Mouse (Mus musculus) 3134 (cell line): ENCODE results near the gene Dio3.

Experiments used
- DNase-seq: peaks from one replicate; pipeline ENCODE4 v3.0.0-alpha.2; 2011; ENCODE audit warnings: low spot score; ENCODE audit not compliant: insufficient read length; ENCODE audit errors: extremely low read depth

Gene Dio3

GRCm38 (mm10) chr12:110278853-110279252, at the start of gene Dio3:
TSS of gene Dio3 (plus strand) at chr12:110279068.
- DNase-seq: no peak

DNA sequence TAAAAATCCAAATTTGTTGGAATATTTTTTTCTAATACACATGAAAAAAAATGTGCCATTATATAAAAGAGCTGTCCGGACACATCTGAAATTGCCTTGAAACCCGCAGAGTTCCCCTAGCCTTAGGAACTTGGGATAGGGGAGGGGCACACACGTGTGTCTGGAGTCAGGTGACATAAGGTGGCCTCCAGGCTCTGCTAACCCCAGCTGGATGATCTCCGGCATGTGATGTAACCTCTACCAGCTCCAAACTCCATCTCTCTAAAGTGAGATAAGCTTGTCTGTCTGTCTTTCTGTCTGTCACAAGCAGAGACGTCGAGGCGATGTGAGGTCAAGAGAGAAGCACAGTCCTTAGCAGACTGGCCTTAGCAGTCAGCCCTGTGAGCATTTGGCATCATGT, 48.6 kb upstream of the Dio3 start:
- DNase-seq: no peak

DNA sequence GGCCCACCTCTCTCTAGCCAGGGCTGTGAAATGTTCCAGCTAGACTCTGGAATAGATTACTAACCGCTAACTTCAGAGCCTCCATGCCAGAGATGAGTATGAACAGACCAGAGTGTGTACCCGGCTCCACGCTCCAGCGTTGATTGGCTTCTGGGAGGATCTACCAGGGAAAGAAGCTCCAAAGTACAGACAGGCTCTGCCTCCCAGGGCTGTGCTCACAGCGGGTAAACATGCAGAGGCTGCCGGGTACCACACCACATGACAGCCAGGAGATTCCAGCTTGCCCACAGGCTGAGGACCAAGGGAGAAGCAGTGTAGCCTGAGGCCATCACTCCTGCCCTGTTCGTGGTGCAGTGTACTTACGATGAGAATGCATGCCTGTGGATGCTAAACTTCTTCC, 48.1 kb upstream of the Dio3 start:
- no peak for DNase-seq

DNA sequence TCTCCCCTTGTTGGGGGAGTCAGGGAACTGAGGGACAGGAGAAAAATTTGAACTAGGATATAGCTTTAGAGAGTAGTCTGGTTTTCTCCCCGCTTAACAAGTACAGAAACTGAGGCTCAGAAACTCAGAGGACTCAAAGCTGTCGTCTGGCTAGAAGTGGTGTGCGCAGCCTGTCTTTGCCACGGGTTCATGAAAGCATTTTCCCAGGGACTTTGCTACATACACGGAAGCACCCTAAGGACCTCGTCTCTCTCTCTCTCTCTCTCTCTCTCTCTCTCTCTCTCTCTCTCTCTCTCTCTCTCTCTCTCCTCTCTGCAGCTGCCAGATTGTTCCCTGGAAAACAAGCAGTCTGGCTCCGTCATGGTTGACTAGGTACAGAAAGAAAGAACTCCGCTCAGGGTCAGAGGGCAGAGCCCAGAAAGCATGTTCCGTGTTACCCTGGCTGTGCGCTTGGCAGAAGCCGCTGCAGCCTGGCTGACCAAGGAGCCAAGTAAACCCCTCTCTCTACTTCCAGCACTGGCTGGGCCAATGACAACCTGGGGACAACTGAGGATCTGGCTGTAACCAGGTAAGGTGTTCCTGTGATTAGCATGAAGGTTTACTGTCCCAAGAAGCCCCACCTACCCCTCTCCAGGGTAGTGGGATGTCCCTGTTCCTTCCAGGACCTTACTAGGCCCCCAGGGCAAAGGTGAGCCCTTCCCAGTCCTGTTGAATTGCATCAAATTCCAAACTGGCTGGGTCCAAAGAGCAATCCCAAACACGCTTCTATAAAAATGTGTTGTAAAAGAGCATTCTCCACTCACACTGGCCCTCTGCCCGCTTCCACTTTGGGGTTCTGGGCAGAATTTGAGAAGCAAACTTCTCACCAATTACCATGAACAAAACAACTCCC, 46.9 kb upstream of the Dio3 start:
- DNase-seq: no peak

GRCm38 (mm10) chr12:110235908-110236307, 43.0 kb upstream of the Dio3 start:
- DNase-seq: no peak

GRCm38 (mm10) chr12:110237046-110237445, 41.8 kb upstream of the Dio3 start:
- DNase-seq: no peak

DNA sequence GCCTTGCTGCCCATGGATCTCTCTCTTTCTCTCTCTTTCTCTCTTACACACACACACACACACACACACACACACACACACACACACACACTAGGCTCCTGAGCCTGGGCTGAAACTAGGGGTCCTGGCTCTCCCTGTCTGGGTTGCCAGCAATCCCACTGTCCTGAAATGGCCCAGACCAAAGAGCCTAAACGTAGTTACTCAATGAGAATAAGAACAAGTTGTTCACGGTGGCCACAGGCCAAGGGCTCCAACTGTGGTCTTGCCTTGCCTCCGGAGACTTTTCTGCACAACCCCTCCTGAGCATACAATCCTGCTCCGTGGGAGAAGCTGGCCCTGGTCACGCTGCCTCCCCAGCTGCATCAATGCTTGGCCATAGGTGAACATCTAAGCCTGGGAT, 39.5 kb upstream of the Dio3 start:
- no peak for DNase-seq

- peak; percentile 56 for DNase-seq
These were observed 34.3 kb upstream of the Dio3 start for GRCm38 (mm10) chr12:110244581-110244980.

DNA sequence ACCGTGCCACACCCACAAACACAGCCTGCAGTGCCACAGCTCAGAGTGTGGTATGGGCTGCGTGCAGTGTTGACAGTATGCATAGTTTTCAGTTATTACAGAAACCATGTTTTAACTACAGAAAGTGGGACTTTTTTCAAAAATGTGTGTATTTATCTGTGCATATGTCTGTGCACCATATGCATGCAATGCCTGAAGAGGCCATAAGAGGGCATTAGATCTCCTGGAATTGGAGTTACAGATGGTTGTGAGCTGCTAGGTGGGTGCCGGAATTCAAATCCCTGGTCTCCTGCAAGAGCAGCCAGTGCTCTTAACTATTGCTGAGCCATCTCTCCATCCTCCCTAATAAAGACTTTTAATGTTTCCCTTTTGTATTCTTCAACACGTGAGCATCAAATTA, 33.4 kb upstream of the Dio3 start:
- DNase-seq: no peak

DNA sequence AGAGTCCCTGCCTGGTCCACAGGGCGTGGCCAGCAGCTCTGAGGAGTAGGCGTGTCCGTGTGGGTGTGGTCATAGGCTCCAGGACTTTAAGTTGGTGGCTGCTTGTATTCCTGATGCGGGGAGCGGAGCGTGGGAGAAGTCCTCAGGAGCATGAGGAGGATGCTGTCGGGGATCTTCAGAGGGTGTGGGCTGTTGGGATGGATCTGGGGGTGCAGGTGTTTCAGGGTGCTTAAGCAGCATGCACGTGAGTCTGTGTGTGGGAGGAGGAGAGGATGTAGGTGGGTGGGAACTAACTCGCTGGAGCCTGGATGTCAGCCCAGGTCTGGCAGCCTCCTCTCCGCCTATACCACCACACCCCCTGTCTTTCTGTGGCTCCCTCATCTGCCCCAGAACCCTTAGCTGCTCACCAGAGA, 26.7 kb upstream of the Dio3 start:
- DNase-seq: peak; percentile 70

GRCm38 (mm10) chr12:110255731-110256130, 23.1 kb upstream of the Dio3 start:
- no peak for DNase-seq

DNA sequence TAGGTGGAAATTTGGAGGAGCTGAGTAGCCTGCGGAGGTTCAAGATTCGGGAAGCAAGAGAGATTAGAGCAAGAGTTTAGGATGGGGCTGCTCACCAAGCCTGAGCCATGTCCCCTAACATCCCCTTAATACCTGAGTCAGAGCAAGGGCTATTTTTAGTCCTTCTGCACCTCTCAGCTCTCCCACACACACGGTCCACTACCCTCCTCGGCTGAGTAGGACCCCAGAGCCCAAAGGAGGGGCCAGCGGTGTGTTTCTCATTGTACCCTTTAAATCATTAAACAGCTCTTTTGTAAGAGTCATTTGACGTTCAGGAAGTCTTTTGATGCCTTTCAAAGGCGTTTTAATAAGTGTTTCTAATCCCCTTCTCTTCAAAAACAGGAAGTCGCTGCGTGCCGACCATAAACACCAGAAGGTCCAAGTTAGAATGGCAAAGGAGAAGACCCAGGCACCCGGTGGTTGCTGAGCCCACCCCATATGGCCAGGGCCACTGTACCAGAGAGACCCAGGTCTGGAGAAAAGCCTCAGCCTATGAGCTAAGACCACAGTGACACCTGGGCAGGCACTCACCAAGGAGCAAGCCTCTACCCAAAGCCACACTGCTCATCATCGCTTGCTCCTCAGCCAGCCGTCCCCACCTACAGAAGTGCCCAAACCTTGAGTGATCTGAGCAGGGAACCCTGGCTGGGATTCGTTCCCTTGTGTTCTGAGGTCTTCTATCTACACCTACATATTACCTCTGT, 22.2 kb upstream of the Dio3 start:
- DNase-seq: no peak

- no peak for DNase-seq
These were observed 10.6 kb upstream of the Dio3 start for GRCm38 (mm10) chr12:110268226-110268625.

DNA sequence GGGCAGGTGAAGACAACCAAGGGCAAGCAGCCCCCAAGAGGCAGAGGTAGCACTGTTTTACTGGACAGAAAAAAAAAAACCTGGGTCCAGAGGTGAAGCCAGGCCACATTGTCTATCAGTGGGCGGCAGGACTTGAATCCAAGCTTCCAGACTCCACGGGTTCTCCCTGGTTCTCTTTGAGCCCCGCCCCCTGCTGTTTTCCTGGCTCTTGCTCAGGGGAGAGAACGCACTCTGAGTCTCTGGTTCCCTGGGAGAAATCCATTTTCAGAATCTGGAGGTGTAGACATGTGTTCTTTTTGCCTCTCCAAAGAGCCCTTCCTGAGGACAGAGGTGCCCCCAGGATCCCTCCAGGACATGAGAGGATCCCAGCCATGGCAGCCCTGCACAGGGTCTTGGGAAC, 9.2 kb upstream of the Dio3 start:
- DNase-seq: no peak

GRCm38 (mm10) chr12:110276034-110276433, 2.8 kb upstream of the Dio3 start:
- no peak for DNase-seq

- DNase-seq: no peak
These were observed 1.5 kb upstream of the Dio3 start for GRCm38 (mm10) chr12:110277259-110277964.

DNA sequence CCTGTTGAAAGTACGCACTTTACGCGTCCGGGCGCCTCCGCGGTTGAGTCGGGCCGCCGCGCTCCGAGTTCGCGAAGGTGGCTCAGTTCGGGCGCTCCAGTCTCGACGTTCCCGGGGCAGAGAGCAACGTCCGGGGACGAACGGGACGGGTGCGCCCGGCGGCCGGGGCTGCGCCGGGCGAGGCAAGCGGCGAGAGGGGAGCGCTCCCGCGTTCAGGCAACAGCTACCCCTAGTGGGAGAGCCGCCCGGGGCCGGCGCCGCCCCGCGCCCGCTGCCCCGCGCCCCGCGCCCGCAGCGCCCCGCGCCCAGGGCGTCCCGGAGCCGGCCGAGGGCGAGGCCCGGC, 932 bp upstream of the Dio3 start:
- no peak for DNase-seq

DNA sequence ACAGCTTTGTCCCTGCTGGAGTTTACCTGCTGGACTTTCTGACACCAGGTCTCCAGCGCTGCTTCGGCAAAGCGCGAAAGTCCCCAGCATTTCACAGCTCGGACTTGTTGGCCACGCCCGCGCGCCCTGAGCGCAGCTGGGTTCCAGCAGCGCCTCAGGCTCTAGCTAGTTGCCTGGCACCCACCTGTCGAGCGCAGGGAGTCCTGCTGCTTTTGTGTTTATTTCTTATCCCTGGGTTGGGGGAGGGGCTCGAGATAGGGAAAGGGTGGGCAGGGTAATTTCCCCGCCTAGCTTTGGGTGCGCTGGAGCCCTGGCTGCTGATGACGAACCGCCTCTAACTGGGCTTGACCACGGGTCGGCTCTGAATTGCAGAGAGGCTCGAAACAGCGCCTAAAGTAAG, 1.5 kb downstream of the Dio3 start:
- no peak for DNase-seq

GRCm38 (mm10) chr12:110283792-110284191, 4.9 kb downstream of the Dio3 start:
- no peak for DNase-seq

GRCm38 (mm10) chr12:110292816-110293215, 13.9 kb downstream of the Dio3 start:
- DNase-seq: no peak

- no peak for DNase-seq
These were observed 16.0 kb downstream of the Dio3 start for GRCm38 (mm10) chr12:110294891-110295290.
